Mouse (Mus musculus) kidney, embryonic 15.5 days (tissue): ENCODE data around the gene Utrn. TPM values are rescaled to one million over a fixed set of nuclear protein-coding genes. Genes with fewer than 3 reads are reported as not detected.
A peak's percentile ranks its signal among the peaks of the same experiment; 100 is the strongest.

Experiments used
- ATAC-seq: fragments of 200-750 bp; cut with Nextera tagmentation; replicated peaks from 2 replicates; pipeline ENCODE4 v1.8.0; 2017; ENCODE audit warnings: moderate TSS enrichment; ENCODE audit not compliant: low FRiP score
- H3K27ac ChIP-seq: fragments of 300-500 bp; sonication (generic); 2 replicates; pipeline ENCODE4 v1.5.1; 2015; ENCODE audit warnings: mild to moderate bottlenecking, inconsistent platforms
- H3K27me3 ChIP-seq: fragments of 300-500 bp; sonication (generic); 2 replicates; pipeline ENCODE4 v1.6.1; 2015; ENCODE audit warnings: inconsistent platforms
- H3K36me3 ChIP-seq: fragments of 300-500 bp; sonication (generic); 2 replicates; pipeline ENCODE4 v1.6.1; 2015; ENCODE audit warnings: inconsistent platforms
- H3K4me1 ChIP-seq: fragments of 300-500 bp; sonication (generic); 2 replicates; pipeline ENCODE4 v1.6.1; 2015; ENCODE audit warnings: inconsistent platforms
- H3K4me2 ChIP-seq: fragments of 300-500 bp; sonication (generic); 2 replicates; pipeline ENCODE4 v1.6.1; 2015; ENCODE audit warnings: moderate library complexity, mild to moderate bottlenecking, inconsistent platforms
- H3K4me3 ChIP-seq: fragments of 300-500 bp; sonication (generic); replicated peaks from 2 replicates; pipeline ENCODE4 v1.5.1; 2015; ENCODE audit warnings: mild to moderate bottlenecking, inconsistent platforms
- H3K9ac ChIP-seq: fragments of 300-500 bp; sonication (generic); 2 replicates; pipeline ENCODE4 v1.6.1; 2015; ENCODE audit warnings: mild to moderate bottlenecking, inconsistent platforms
- H3K9me3 ChIP-seq: fragments of 300-500 bp; sonication (generic); replicated peaks from 2 replicates; pipeline ENCODE4 v1.6.1; 2016; ENCODE audit warnings: inconsistent platforms
- WGBS: fragments of 180-500 bp; shearing (Covaris S2); methylation state at CpG from one replicate; pipeline ENCODE4 v1.1.7; 2015; ENCODE audit warnings: mixed read lengths; 5-methylcytosine and 5-hydroxymethylcytosine counted together
- polyA plus RNA-seq: library from polyadenylated mRNA; unstranded; fragments of >200 nt; fragmentation: Nextera tagmentation; extraction: Ambion mirVana; gene quantifications from 2 replicates; pipeline ENCODE4 v1.2.1, GENCODE M21; 2015

The Utrn gene
- polyA plus RNA-seq, 1 experiment from 2014 or later = 86.1 TPM

- no peak overlapping the region for H3K27ac ChIP-seq
- H3K9me3 ChIP-seq = no peaks in the 10 kb centered on the region
- H3K4me1 ChIP-seq = peaks cover 56% of the 10 kb centered on the region
- H3K27me3 ChIP-seq = no peaks in the 10 kb centered on the region
- no peak overlapping the region for H3K9ac ChIP-seq
- no peak overlapping the region for H3K4me2 ChIP-seq
- no peaks in the 10 kb centered on the region for H3K36me3 ChIP-seq
- 73% methylated on average over 2 of the region's 2 CpGs for WGBS
- no peak overlapping the region for H3K4me3 ChIP-seq
- ATAC-seq = no peak
These were observed 58.3 kb downstream of the Utrn start for GRCm38 (mm10) chr10:12810816-12811215.

- no peaks in the 10 kb centered on the region for H3K36me3 ChIP-seq
- no peak overlapping the region for H3K4me2 ChIP-seq
- H3K4me1 ChIP-seq = peaks cover 56% of the 10 kb centered on the region
- no peaks in the 10 kb centered on the region for H3K9me3 ChIP-seq
- no peaks in the 10 kb centered on the region for H3K27me3 ChIP-seq
- H3K27ac ChIP-seq = peak overlapping the region; percentile 58
- no peak overlapping the region for H3K9ac ChIP-seq
- H3K4me3 ChIP-seq = no peak overlapping the region
- 10% methylated on average over 3 of the region's 3 CpGs for WGBS
- ATAC-seq = peak; percentile 81
These were observed 59.5 kb downstream of the Utrn start for GRCm38 (mm10) chr10:12809702-12810101.

- 57% methylated on average over 4 of the region's 4 CpGs for WGBS
- H3K27ac ChIP-seq = peak overlapping the region; percentile 58; the same call in 1 of the 2 replicates
- H3K4me1 ChIP-seq = peaks cover 56% of the 10 kb centered on the region
- H3K36me3 ChIP-seq = no peaks in the 10 kb centered on the region
- no peaks in the 10 kb centered on the region for H3K9me3 ChIP-seq
- no peak overlapping the region for H3K4me2 ChIP-seq
- H3K27me3 ChIP-seq = no peaks in the 10 kb centered on the region
- no peak overlapping the region for H3K9ac ChIP-seq
- 0 out of 2 replicates have a peak, but pooled peaks have one; percentile 45 for ATAC-seq
- H3K4me3 ChIP-seq = no peak overlapping the region
These were observed 60.7 kb downstream of the Utrn start for GRCm38 (mm10) chr10:12808467-12808866.

- H3K36me3 ChIP-seq = no peaks in the 10 kb centered on the region
- no peak for ATAC-seq
- H3K4me2 ChIP-seq = no peak overlapping the region
- H3K9ac ChIP-seq = no peak overlapping the region
- peaks cover 50% of the 10 kb centered on the region for H3K4me1 ChIP-seq
- no peaks in the 10 kb centered on the region for H3K9me3 ChIP-seq
- WGBS = 64% methylated on average over 9 of the region's 9 CpGs
- no peaks in the 10 kb centered on the region for H3K27me3 ChIP-seq
- 0 out of 2 replicates have a peak overlapping the region, but pooled peaks have one; percentile 1 for H3K27ac ChIP-seq
- H3K4me3 ChIP-seq = no peak overlapping the region
These were observed 61.5 kb downstream of the Utrn start for GRCm38 (mm10) chr10:12807706-12808105.

GRCm38 (mm10) chr10:12805826-12806225, 63.3 kb downstream of the Utrn start:
- Histone ChIP-seq H3K36me3 (no peaks in the 10 kb centered on the region), H3K27ac (no peak overlapping the region), H3K27me3 (no peaks in the 10 kb centered on the region), H3K4me1 (peaks cover 36% of the 10 kb centered on the region), H3K9me3 (no peaks in the 10 kb centered on the region), H3K4me3 (no peak overlapping the region), H3K4me2 (no peak overlapping the region), H3K9ac (no peak overlapping the region)
- no peak for ATAC-seq
- WGBS = 76% methylated on average over 2 of the region's 2 CpGs

GRCm38 (mm10) chr10:12803939-12804338, 65.2 kb downstream of the Utrn start:
- Histone ChIP-seq H3K9ac (no peak overlapping the region), H3K27ac (no peak overlapping the region), H3K4me3 (no peak overlapping the region), H3K4me1 (peaks cover 23% of the 10 kb centered on the region), H3K4me2 (no peak overlapping the region), H3K36me3 (no peaks in the 10 kb centered on the region), H3K27me3 (no peaks in the 10 kb centered on the region), H3K9me3 (no peaks in the 10 kb centered on the region)
- no peak for ATAC-seq
- 47% methylated on average over 1 of the region's 1 CpGs for WGBS

GRCm38 (mm10) chr10:12799416-12799815, 69.7 kb downstream of the Utrn start:
- Histone ChIP-seq H3K9me3 (no peaks in the 10 kb centered on the region), H3K4me3 (no peak overlapping the region), H3K36me3 (no peaks in the 10 kb centered on the region), H3K9ac (no peak overlapping the region), H3K4me2 (no peak overlapping the region), H3K27me3 (no peaks in the 10 kb centered on the region), H3K4me1 (peaks cover 21% of the 10 kb centered on the region; the same call in 1 of the 2 replicates), H3K27ac (no peak overlapping the region)
- ATAC-seq = no peak
- WGBS = 88% methylated on average over 2 of the region's 2 CpGs

- Histone ChIP-seq H3K4me2 (no peak overlapping the region), H3K27ac (no peak overlapping the region), H3K36me3 (no peaks in the 10 kb centered on the region), H3K4me1 (peaks cover 21% of the 10 kb centered on the region; the same call in 1 of the 2 replicates), H3K4me3 (no peak overlapping the region), H3K9ac (no peak overlapping the region), H3K27me3 (no peaks in the 10 kb centered on the region), H3K9me3 (no peaks in the 10 kb centered on the region)
- WGBS = 77% methylated on average over 4 of the region's 4 CpGs
- no peak for ATAC-seq
These were observed 70.9 kb downstream of the Utrn start for GRCm38 (mm10) chr10:12798248-12798647.

- no peak overlapping the region for H3K27ac ChIP-seq
- H3K4me3 ChIP-seq = no peak overlapping the region
- H3K4me1 ChIP-seq = peaks cover 29% of the 10 kb centered on the region
- no peak for ATAC-seq
- no peaks in the 10 kb centered on the region for H3K9me3 ChIP-seq
- 78% methylated on average over 1 of the region's 1 CpGs for WGBS
- H3K27me3 ChIP-seq = no peaks in the 10 kb centered on the region
- no peaks in the 10 kb centered on the region for H3K36me3 ChIP-seq
- H3K4me2 ChIP-seq = no peak overlapping the region
- H3K9ac ChIP-seq = no peak overlapping the region
These were observed 72.7 kb downstream of the Utrn start for GRCm38 (mm10) chr10:12796510-12796840.

- WGBS = 80% methylated on average over 8 of the region's 8 CpGs
- Histone ChIP-seq H3K4me3 (no peak overlapping the region), H3K36me3 (no peaks in the 10 kb centered on the region), H3K27ac (no peak overlapping the region), H3K9ac (no peak overlapping the region), H3K9me3 (no peaks in the 10 kb centered on the region), H3K27me3 (no peaks in the 10 kb centered on the region), H3K4me1 (peaks cover 34% of the 10 kb centered on the region), H3K4me2 (no peak overlapping the region)
- no peak for ATAC-seq
These were observed 73.2 kb downstream of the Utrn start for GRCm38 (mm10) chr10:12795796-12796509.

GRCm38 (mm10) chr10:12792049-12792448, 77.1 kb downstream of the Utrn start:
- H3K27me3 ChIP-seq = no peaks in the 10 kb centered on the region
- peak overlapping the region; percentile 83 for H3K27ac ChIP-seq
- H3K4me1 ChIP-seq = peaks cover 35% of the 10 kb centered on the region
- H3K4me3 ChIP-seq = no peak overlapping the region
- no peak overlapping the region for H3K4me2 ChIP-seq
- no peaks in the 10 kb centered on the region for H3K36me3 ChIP-seq
- no peak overlapping the region for H3K9ac ChIP-seq
- peak; percentile 93 for ATAC-seq
- no peaks in the 10 kb centered on the region for H3K9me3 ChIP-seq
- 19% methylated on average over 6 of the region's 6 CpGs for WGBS

GRCm38 (mm10) chr10:12790881-12791280, 78.3 kb downstream of the Utrn start:
- Histone ChIP-seq H3K27ac (no peak overlapping the region), H3K4me1 (peaks cover 23% of the 10 kb centered on the region), H3K9ac (no peak overlapping the region), H3K27me3 (no peaks in the 10 kb centered on the region), H3K4me2 (no peak overlapping the region), H3K9me3 (no peaks in the 10 kb centered on the region), H3K36me3 (no peaks in the 10 kb centered on the region), H3K4me3 (no peak overlapping the region)
- ATAC-seq = no peak
- 34% methylated on average over 3 of the region's 3 CpGs for WGBS

- no peaks in the 10 kb centered on the region for H3K9me3 ChIP-seq
- ATAC-seq = no peak
- peaks cover 21% of the 10 kb centered on the region for H3K4me1 ChIP-seq
- H3K4me3 ChIP-seq = no peak overlapping the region
- H3K9ac ChIP-seq = no peak overlapping the region
- no peaks in the 10 kb centered on the region for H3K27me3 ChIP-seq
- H3K4me2 ChIP-seq = no peak overlapping the region
- 69% methylated on average over 1 of the region's 1 CpGs for WGBS
- H3K27ac ChIP-seq = no peak overlapping the region
- H3K36me3 ChIP-seq = no peaks in the 10 kb centered on the region
These were observed 80.6 kb downstream of the Utrn start for GRCm38 (mm10) chr10:12788529-12788928.
